Mouse (Mus musculus) kidney, adult 2 months (tissue): ENCODE data around the gene Ankrd17. TPM values are rescaled to one million over a fixed set of nuclear protein-coding genes. Genes with fewer than 3 reads are reported as not detected.

Experiments used
- DNase-seq: peaks from one replicate; pipeline ENCODE4 v3.0.0; 2021
- H3K27ac ChIP-seq: fragments of 200-500 bp; 2 replicates; pipeline ENCODE4 v1.5.1; 2012; ENCODE audit warnings: low read depth, low read length, control low read depth, inconsistent platforms; ENCODE audit not compliant: insufficient read depth
- H3K27me3 ChIP-seq: fragments of 200-500 bp; replicated peaks from 2 replicates; pipeline ENCODE4 v1.6.1; 2012; ENCODE audit warnings: mild to moderate bottlenecking, moderate library complexity, low read length, inconsistent platforms; ENCODE audit not compliant: control insufficient read depth, insufficient read depth
- H3K36me3 ChIP-seq: fragments of 200-500 bp; 2 replicates; pipeline ENCODE4 v1.6.1; 2012; ENCODE audit warnings: mild to moderate bottlenecking, moderate library complexity, low read length, inconsistent platforms; ENCODE audit not compliant: control insufficient read depth, insufficient read depth
- H3K4me1 ChIP-seq: fragments of 200-500 bp; 2 replicates; pipeline ENCODE4 v1.6.1; 2011; ENCODE audit warnings: low read length; ENCODE audit not compliant: control insufficient read depth, insufficient read depth
- H3K4me3 ChIP-seq: fragments of 200-500 bp; 2 replicates; pipeline ENCODE4 v1.5.1; 2011; ENCODE audit warnings: mild to moderate bottlenecking, low read depth, low read length, control low read depth; ENCODE audit not compliant: insufficient read depth
- CTCF ChIP-seq: fragments of 200-500 bp; conservative IDR thresholded peaks from 2 replicates; pipeline ENCODE4 v1.5.1; 2011; ENCODE audit warnings: low read depth, mild to moderate bottlenecking, control low read depth, low read length, moderate library complexity, mixed read lengths; ENCODE audit not compliant: insufficient read depth, insufficient read length
- POLR2A ChIP-seq: fragments of 200-500 bp; IDR thresholded peaks from one replicate; pipeline ENCODE4 v1.6.1; 2011; ENCODE audit warnings: low read depth, low read length, control low read depth
- WGBS: fragments of 180-500 bp; shearing (Covaris S2); methylation state at CpG from one replicate; pipeline ENCODE4 v1.1.7; 2018; 5-methylcytosine and 5-hydroxymethylcytosine counted together
- polyA plus RNA-seq: library from polyadenylated mRNA; depleted of rRNA; stranded (reverse); fragments of >200 nt; gene quantifications from 2 replicates; pipeline ENCODE4 v1.2.3, GENCODE M21; 2012

Gene Ankrd17
- polyA plus RNA-seq, 1 experiment: 27.9 TPM

- no peak for DNase-seq
- WGBS: 56% methylated on average over 4 of the region's 4 CpGs
- Histone ChIP-seq H3K4me3 (no peak overlapping the region), H3K4me1 (no peaks in the 10 kb centered on the region; the same call in 1 of the 2 replicates), H3K27me3 (no peaks in the 10 kb centered on the region), H3K27ac (no peak overlapping the region), H3K36me3 (peaks cover 19% of the 10 kb centered on the region)
- no peak for TF ChIP-seq POLR2A
- no peak for TF ChIP-seq CTCF
Observed at GRCm38 (mm10) chr5:90245416-90245815, 121.0 kb downstream of the Ankrd17 start.

GRCm38 (mm10) chr5:90235217-90235616 lies 131.2 kb downstream of the Ankrd17 start:
- Histone ChIP-seq H3K36me3 (peaks cover 8% of the 10 kb centered on the region), H3K27ac (no peak overlapping the region), H3K4me1 (no peaks in the 10 kb centered on the region), H3K27me3 (no peaks in the 10 kb centered on the region), H3K4me3 (no peak overlapping the region)
- TF ChIP-seq POLR2A (no peak), CTCF (no peak)
- DNase-seq: no peak
- WGBS: 92% methylated on average over 8 of the region's 8 CpGs

- TF ChIP-seq CTCF (no peak), POLR2A (no peak)
- 97% methylated on average over 4 of the region's 4 CpGs for WGBS
- DNase-seq: no peak
- H3K4me3 ChIP-seq: no peak overlapping the region
- no peak overlapping the region for H3K27ac ChIP-seq
- H3K27me3 ChIP-seq: no peaks in the 10 kb centered on the region
- no peaks in the 10 kb centered on the region for H3K4me1 ChIP-seq
- H3K36me3 ChIP-seq: peaks cover 6% of the 10 kb centered on the region
Observed at GRCm38 (mm10) chr5:90233305-90233704, 133.1 kb downstream of the Ankrd17 start.

- TF ChIP-seq POLR2A: no peak
- TF ChIP-seq CTCF: no peak
- no peak overlapping the region for H3K4me3 ChIP-seq
- no peaks in the 10 kb centered on the region for H3K4me1 ChIP-seq
- WGBS: 86% methylated on average over 2 of the region's 2 CpGs
- DNase-seq: no peak
- H3K27ac ChIP-seq: no peak overlapping the region
- peaks cover 5% of the 10 kb centered on the region for H3K36me3 ChIP-seq
- no peaks in the 10 kb centered on the region for H3K27me3 ChIP-seq
Observed at GRCm38 (mm10) chr5:90229760-90230159, 136.6 kb downstream of the Ankrd17 start.

GRCm38 (mm10) chr5:90226696-90227095 lies 139.7 kb downstream of the Ankrd17 start:
- peaks cover 3% of the 10 kb centered on the region for H3K36me3 ChIP-seq
- TF ChIP-seq CTCF (no peak), POLR2A (no peak)
- H3K4me1 ChIP-seq: 0 out of 2 replicates have a peak, but pooled peaks cover 4% of the 10 kb centered on the region
- no peak overlapping the region for H3K27ac ChIP-seq
- no peaks in the 10 kb centered on the region for H3K27me3 ChIP-seq
- WGBS: 94% methylated on average over 3 of the region's 3 CpGs
- DNase-seq: no peak
- H3K4me3 ChIP-seq: no peak overlapping the region

- Histone ChIP-seq H3K27ac (no peak overlapping the region), H3K4me1 (0 out of 2 replicates have a peak, but pooled peaks cover 4% of the 10 kb centered on the region), H3K36me3 (peaks cover 2% of the 10 kb centered on the region), H3K4me3 (no peak overlapping the region), H3K27me3 (no peaks in the 10 kb centered on the region)
- TF ChIP-seq CTCF: no peak
- 82% methylated on average over 5 of the region's 5 CpGs for WGBS
- DNase-seq: no peak
Observed at GRCm38 (mm10) chr5:90224730-90225129, 141.6 kb downstream of the Ankrd17 start.

GRCm38 (mm10) chr5:90223534-90224381 lies 142.6 kb downstream of the Ankrd17 start, which contains the start of gene Cox18:
TSS of gene Cox18 (minus strand) at chr5:90224001.
- H3K36me3 ChIP-seq: no peaks in the 10 kb centered on the region; the same call in 1 of the 2 replicates
- H3K27ac ChIP-seq: peak within 1 kb of the TSS; percentile 62
- no peaks in the 10 kb centered on the region for H3K27me3 ChIP-seq
- DNase-seq: peak; percentile 100
- H3K4me1 ChIP-seq: 0 out of 2 replicates have a peak, but pooled peaks cover 4% of the 10 kb centered on the region
- peak; percentile 22; the same call in 1 of the 2 replicates for TF ChIP-seq CTCF
- peak; percentile 41 for TF ChIP-seq POLR2A
- H3K4me3 ChIP-seq: peak within 1 kb of the TSS; percentile 84
- WGBS: under 1% methylated on average over 62 of the region's 62 CpGs
